Mouse (Mus musculus): ENCODE data around the gene Kat6b. TPM values are rescaled to one million over a fixed set of nuclear protein-coding genes. Genes with fewer than 3 reads are reported as not detected.

The Kat6b gene
- total and polyA plus RNA-seq, 3 experiments: 2.3 to 10.9 (median 8.0) TPM

GRCm38 (mm10) chr14:21584468-21585135 lies 103.4 kb downstream of the Kat6b start:
- Histone ChIP-seq H3K27me3 (replicated peaks) (no peaks in the 10 kb centered on the region), H3K4me3 (replicated peaks in 1 of 3; ENCODE audit: low read depth in 2 of 3, low read length in 2 of 3, poor library complexity in 1 of 3) (no peak overlapping the region), H3K4me2 (ENCODE audit: insufficient read depth, low read depth, poor library complexity, severe bottlenecking) (no peak overlapping the region), H3K79me2 (replicated peaks; ENCODE audit: control insufficient read depth, extremely low read depth, insufficient read depth, poor library complexity, severe bottlenecking) (no peaks in the 10 kb centered on the region), H3K36me3 (replicated peaks in 1 of 2; ENCODE audit: control insufficient read depth in 1 of 2, insufficient read depth in 1 of 2, low read length in 1 of 2) (peaks cover 0 to under 1% of the 10 kb centered on the region in 2 experiments), H3K9ac (ENCODE audit: insufficient read depth, low read depth) (no peak overlapping the region), H3K9me3 (replicated peaks; ENCODE audit: low read length) (no peaks in the 10 kb centered on the region), H3K4me1 (ENCODE audit: control insufficient read depth in 1 of 2, insufficient read depth in 2 of 2) (peaks cover 2 to 35% of the 10 kb centered on the region in 2 experiments; a peak in 3 of 4 replicates), H3K27ac (ENCODE audit: insufficient read depth, low read depth) (no peak overlapping the region)
- dilution Hi-C loops (cut with MboI; ENCODE audit: extremely low pct_ligation_motif_present, extremely low pct_unique_long_range_greater_than_20kb, low sequenced_read_pairs) (no loop called here), in situ Hi-C loops (cut with MboI; ENCODE audit: low pct_ligation_motif_present, low pct_unique_long_range_greater_than_20kb, low sequenced_read_pairs) (no loop called here)
- DNase-seq (ENCODE audit: extremely low read depth): peak; percentile 21
- TF ChIP-seq CTCF (conservative IDR thresholded peaks at IDR 0.05 in 1 of 2, IDR thresholded peaks at IDR 0.05 in 1 of 2; ENCODE audit: low read depth in 2 of 2, low read length in 2 of 2) (peak; percentile 10 to 51; a peak in 2 of 4 replicates), BHLHE40 (IDR thresholded peaks at IDR 0.05; ENCODE audit: low read depth, low read length) (no peak)

GRCm38 (mm10) chr14:21585491-21586251 lies 104.4 kb downstream of the Kat6b start:
- Histone ChIP-seq H3K4me2 (ENCODE audit: insufficient read depth, low read depth, poor library complexity, severe bottlenecking) (no peak overlapping the region), H3K9me3 (replicated peaks; ENCODE audit: low read length) (no peaks in the 10 kb centered on the region), H3K36me3 (replicated peaks in 1 of 2; ENCODE audit: control insufficient read depth in 1 of 2, insufficient read depth in 1 of 2, low read length in 1 of 2) (peaks cover 0 to 2% of the 10 kb centered on the region in 2 experiments), H3K4me1 (ENCODE audit: control insufficient read depth in 1 of 2, insufficient read depth in 2 of 2) (peaks cover 2 to 28% of the 10 kb centered on the region in 2 experiments; a peak in 3 of 4 replicates), H3K9ac (ENCODE audit: insufficient read depth, low read depth) (no peak overlapping the region), H3K27ac (ENCODE audit: insufficient read depth, low read depth) (no peak overlapping the region), H3K79me2 (replicated peaks; ENCODE audit: control insufficient read depth, extremely low read depth, insufficient read depth, poor library complexity, severe bottlenecking) (no peaks in the 10 kb centered on the region), H3K27me3 (replicated peaks) (no peaks in the 10 kb centered on the region), H3K4me3 (replicated peaks in 1 of 3; ENCODE audit: low read depth in 2 of 3, low read length in 2 of 3, poor library complexity in 1 of 3) (no peak overlapping the region)
- in situ Hi-C loops (cut with MboI; ENCODE audit: low pct_ligation_motif_present, low pct_unique_long_range_greater_than_20kb, low sequenced_read_pairs): no loop called here
- dilution Hi-C loops (cut with MboI; ENCODE audit: extremely low pct_ligation_motif_present, extremely low pct_unique_long_range_greater_than_20kb, low sequenced_read_pairs): no loop called here
- TF ChIP-seq ZNF384 (IDR thresholded peaks at IDR 0.05; ENCODE audit: low read depth, low read length) (no peak), CHD1 (IDR thresholded peaks at IDR 0.05; ENCODE audit: low read depth, low read length) (no peak), RCOR1 (conservative IDR thresholded peaks at IDR 0.05; ENCODE audit: low read depth, low read length) (no peak), GABPA (IDR thresholded peaks at IDR 0.05; ENCODE audit: insufficient replicate concordance, low read depth, low read length) (no peak), ETS1 (conservative IDR thresholded peaks at IDR 0.05; ENCODE audit: low read depth, low read length) (no peak), E2F4 (IDR thresholded peaks at IDR 0.05; ENCODE audit: insufficient replicate concordance, low read depth, low read length) (no peak), JUN (IDR thresholded peaks at IDR 0.05; ENCODE audit: insufficient read depth, low read depth, low read length) (no peak), UBTF (IDR thresholded peaks at IDR 0.05; ENCODE audit: low read depth, low read length) (no peak)
- no peak for DNase-seq (ENCODE audit: extremely low read depth)

All from CH12.LX (cell line).